Comparison of ENCODE assay signal across 19 mouse cellular contexts in the genomic region with DNA sequence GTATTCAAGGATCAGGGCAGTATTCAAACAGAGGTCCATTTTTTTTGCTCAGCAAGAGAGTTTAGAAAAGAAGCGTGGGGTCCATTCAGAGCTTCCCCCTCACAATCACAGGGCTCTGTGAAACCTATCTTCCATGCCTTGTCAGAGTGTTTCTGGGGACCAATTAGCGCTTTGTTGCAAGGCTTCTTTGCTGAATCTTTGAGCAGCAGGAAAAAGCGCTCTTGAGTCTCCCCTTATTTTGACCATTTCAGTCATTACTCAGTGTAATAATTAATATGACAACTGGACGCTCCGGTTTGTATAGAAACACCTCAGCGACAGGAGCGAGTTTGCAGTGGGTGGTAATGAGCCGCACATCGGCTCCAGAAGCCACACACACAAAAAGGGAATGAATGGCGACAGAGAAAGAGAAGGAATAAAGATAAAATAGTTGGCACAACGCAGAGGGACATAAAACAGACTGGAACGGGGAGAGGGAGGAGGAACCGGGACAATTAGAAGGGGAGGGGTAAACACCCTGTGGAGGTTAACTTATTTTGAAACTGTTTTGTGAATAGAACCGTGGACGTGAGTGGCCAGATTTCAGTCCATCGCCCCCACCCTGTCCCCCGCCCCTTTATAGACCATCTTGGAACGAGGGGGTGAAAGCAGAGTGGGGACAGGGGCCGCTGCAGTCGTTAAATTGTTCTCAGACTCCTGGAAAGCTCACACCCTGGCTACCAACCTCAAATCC. TPM values are rescaled to one million over a fixed set of nuclear protein-coding genes. Genes with fewer than 3 reads are reported as not detected.
DNase-seq lines count a peak whose midpoint lies in the region; ATAC-seq and TF ChIP-seq lines count a peak whose summit lies in the region.
"Had no signal": no experiment of that assay in that cellular context is flagged by ENCODE, and none has a peak within 500 bp of the region (broad histone marks: within the 10 kb centered on the region; RNA-seq: fewer than 3 reads in every experiment).

No protein-coding gene starts in this region.

- TF ChIP-seq POLR2A in brain, embryonic 14.5 days (IDR thresholded peaks at IDR 0.05; ENCODE audit: borderline replicate concordance, extremely low read depth, insufficient read depth, insufficient read length, poor library complexity, severe bottlenecking): no peak

- ATAC-seq in embryonic facial prominence, embryonic 14.5 days (ENCODE audit: low read depth): peak; percentile 33; the same call in 1 of the 2 replicates
- no peak for ATAC-seq in hindbrain, embryonic 13.5 days (ENCODE audit: low FRiP score)
- ATAC-seq in midbrain, embryonic 16.5 days: peak; percentile 22; the same call in 1 of the 2 replicates
- ATAC-seq: activated CD4-positive, CD25-positive, alpha-beta regulatory T cell, adult 4 months had no signal

- no peak overlapping the region for H3K27ac ChIP-seq in embryonic facial prominence, embryonic 14.5 days (replicated peaks; ENCODE audit: low read depth, low read length)
- peak overlapping the region; percentile 23; the same call in 1 of the 2 replicates for H3K27ac ChIP-seq in hindbrain, embryonic 13.5 days
- H3K27ac ChIP-seq in midbrain, embryonic 16.5 days (ENCODE audit: low read length): no peak overlapping the region

- peaks cover 64% of the 10 kb centered on the region for H3K27me3 ChIP-seq in embryonic facial prominence, embryonic 14.5 days (replicated peaks; ENCODE audit: control insufficient read depth, insufficient read depth, low read length)
- peaks cover 42% of the 10 kb centered on the region for H3K27me3 ChIP-seq in hindbrain, embryonic 13.5 days
- no peaks in the 10 kb centered on the region; the same call in 1 of the 2 replicates for H3K27me3 ChIP-seq in midbrain, embryonic 16.5 days (ENCODE audit: control insufficient read depth, insufficient read depth, low read depth, low read length)

- H3K36me3 ChIP-seq in embryonic facial prominence, embryonic 14.5 days (ENCODE audit: control insufficient read depth, insufficient read depth, low read length): no peaks in the 10 kb centered on the region
- H3K36me3 ChIP-seq in hindbrain, embryonic 13.5 days: no peaks in the 10 kb centered on the region
- H3K36me3 ChIP-seq in midbrain, embryonic 16.5 days (ENCODE audit: control insufficient read depth, insufficient read depth, low read length): no peaks in the 10 kb centered on the region

- no peak for TF ChIP-seq CTCF in brain, embryonic 14.5 days (IDR thresholded peaks at IDR 0.05; ENCODE audit: borderline replicate concordance, extremely low read depth, insufficient read depth, insufficient read length)

- H3K9ac ChIP-seq in embryonic facial prominence, embryonic 14.5 days (ENCODE audit: low read depth, low read length): no peak overlapping the region
- H3K9ac ChIP-seq in hindbrain, embryonic 13.5 days: peak overlapping the region; percentile 5; the same call in 1 of the 2 replicates
- peak overlapping the region; percentile 40; the same call in 1 of the 2 replicates for H3K9ac ChIP-seq in midbrain, embryonic 16.5 days (ENCODE audit: low read depth, low read length)

- peak; percentile 91 for DNase-seq in brain, embryonic 14.5 days (ENCODE audit: low read depth)
- DNase-seq in embryonic facial prominence, embryonic 14.5 days (ENCODE audit: low spot score): peak; percentile 57
- no peak for DNase-seq in gastrocnemius, adult 18-20 months (ENCODE audit: low spot score)
- DNase-seq in adrenal gland, adult (ENCODE audit: inconsistent age in 2 of 2, low spot score in 1 of 2): no peak
- no peak for DNase-seq in lung, postnatal 10 days
- DNase-seq in spleen, postnatal 10 days (ENCODE audit: low spot score in 2 of 2): no peak
- DNase-seq: cerebellum, postnatal 25 days; kidney, adult 2 months; left cerebral cortex, postnatal 4 days; lung, adult 18-20 months had no signal

- peaks cover 2% of the 10 kb centered on the region; the same call in 1 of the 2 replicates for H3K9me3 ChIP-seq in embryonic facial prominence, embryonic 14.5 days (ENCODE audit: control insufficient read depth, low read length)
- H3K9me3 ChIP-seq in hindbrain, embryonic 13.5 days: no peaks in the 10 kb centered on the region
- H3K9me3 ChIP-seq in midbrain, embryonic 16.5 days (replicated peaks; ENCODE audit: control insufficient read depth, low read length, poor library complexity, severe bottlenecking): no peaks in the 10 kb centered on the region; the same call in 1 of the 2 replicates

- H3K4me2 ChIP-seq in embryonic facial prominence, embryonic 14.5 days (ENCODE audit: low read depth, low read length): peak overlapping the region; percentile 5; the same call in 1 of the 2 replicates
- peak overlapping the region; percentile 48 for H3K4me2 ChIP-seq in hindbrain, embryonic 13.5 days
- peak overlapping the region; percentile 52 for H3K4me2 ChIP-seq in midbrain, embryonic 16.5 days (ENCODE audit: low read length)

- 15% methylated on average over 20 of the region's 20 CpGs for WGBS in embryonic facial prominence, embryonic 14.5 days
- 5% methylated on average over 20 of the region's 20 CpGs for WGBS in hindbrain, embryonic 13.5 days
- 4% methylated on average over 19 of the region's 20 CpGs for WGBS in midbrain, embryonic 16.5 days

- H3K4me1 ChIP-seq in embryonic facial prominence, embryonic 14.5 days (ENCODE audit: control insufficient read depth, insufficient read depth, low read length): no peaks in the 10 kb centered on the region
- peaks cover 21% of the 10 kb centered on the region for H3K4me1 ChIP-seq in hindbrain, embryonic 13.5 days (replicated peaks)
- peaks cover 14% of the 10 kb centered on the region for H3K4me1 ChIP-seq in midbrain, embryonic 16.5 days (ENCODE audit: control insufficient read depth, insufficient read depth, low read length)

- H3K4me3 ChIP-seq in embryonic facial prominence, embryonic 14.5 days (ENCODE audit: low read depth, low read length): no peak overlapping the region
- peak overlapping the region; percentile 23 for H3K4me3 ChIP-seq in hindbrain, embryonic 13.5 days
- H3K4me3 ChIP-seq in midbrain, embryonic 16.5 days (ENCODE audit: low read depth, low read length): peak overlapping the region; percentile 23

RNA-seq across cellular contexts. Expression of a gene that starts 7.6 kb away (rescaled TPM):
- polyA plus RNA-seq in brain, embryonic 14.5 days (2012; rRNA removed): 46.5 and 48.3 TPM in 2 replicates
- 2.4 and 2.9 TPM in 2 replicates for polyA plus RNA-seq in embryonic facial prominence, embryonic 14.5 days (2014; fragmentation: Nextera tagmentation; extraction: Ambion mirVana)
- 15.1 and 15.7 TPM in 2 replicates for polyA plus RNA-seq in hindbrain, embryonic 13.5 days (2015; fragmentation: Nextera tagmentation; extraction: Ambion mirVana)
- 8.1 and 9.0 TPM in 2 replicates for polyA plus RNA-seq in midbrain, embryonic 16.5 days (2015; fragmentation: Nextera tagmentation; extraction: Ambion mirVana)
- not detected for total RNA-seq in gastrocnemius, adult 18-20 months (2021)
- total RNA-seq: megakaryocyte progenitor cell, adult 5-6 weeks; MEL had no signal
- polyA plus RNA-seq: activated CD4-positive, CD25-positive, alpha-beta regulatory T cell, adult 4 months; C2C12; heart, postnatal 0 days; spleen, adult 2 months had no signal

RNA-seq across cellular contexts. Expression of a gene that starts 20.5 kb away (rescaled TPM):
- polyA plus RNA-seq in brain, embryonic 14.5 days (2012; rRNA removed): not detected in 2 replicates
- not detected in 2 replicates for polyA plus RNA-seq in embryonic facial prominence, embryonic 14.5 days (2014; fragmentation: Nextera tagmentation; extraction: Ambion mirVana)
- polyA plus RNA-seq in hindbrain, embryonic 13.5 days (2015; fragmentation: Nextera tagmentation; extraction: Ambion mirVana): not detected in 2 replicates
- 0.16 TPM in 1 of 2 replicates, not detected in the other for polyA plus RNA-seq in midbrain, embryonic 16.5 days (2015; fragmentation: Nextera tagmentation; extraction: Ambion mirVana)
- under 1 TPM; 0.12 to 0.14 TPM for total RNA-seq in gastrocnemius, adult 18-20 months (2021)
- total RNA-seq: layer of hippocampus, postnatal 10 days; left cerebral cortex, postnatal 4 days; megakaryocyte progenitor cell, adult 5-6 weeks; MEL had no signal
- polyA plus RNA-seq: activated CD4-positive, CD25-positive, alpha-beta regulatory T cell, adult 4 months; C2C12; heart, postnatal 0 days had no signal

Comparison
In these comparisons a context has a peak if more than half of its experiments do, and no peak if none do; other contexts are left out.
1. DNase-seq: peak in brain, embryonic 14.5 days (single experiment) and embryonic facial prominence, embryonic 14.5 days (single experiment); none in gastrocnemius, adult 18-20 months (single experiment), adrenal gland, adult (0 of 2), lung, postnatal 10 days (single experiment) and spleen, postnatal 10 days (0 of 2).
2. Peak in every context shown above with its lines, with median percentiles within 50 percentile points of each other: H3K4me2 ChIP-seq.